Comparison of ENCODE assay signal across 15 mouse cellular contexts in the genomic region with DNA sequence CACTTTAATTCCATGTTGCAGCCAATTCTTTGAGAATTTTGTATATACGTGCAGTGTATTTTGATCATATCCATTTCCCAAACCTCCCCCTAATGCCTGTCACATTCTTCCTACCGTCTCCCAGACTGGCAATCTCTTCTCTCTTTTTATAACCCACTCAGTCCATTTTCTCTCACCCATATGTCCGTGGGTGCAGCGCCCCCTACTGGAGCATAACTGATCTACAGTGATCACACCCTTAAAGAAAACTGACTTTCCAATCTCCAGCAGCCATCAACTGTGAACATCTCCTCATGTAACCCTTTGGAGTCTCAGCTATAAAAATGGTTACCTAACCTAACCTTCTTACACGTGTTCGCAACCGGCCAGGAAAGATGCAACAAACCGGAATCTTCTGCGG.
DNase-seq lines count a peak whose midpoint lies in the region; ATAC-seq and TF ChIP-seq lines count a peak whose summit lies in the region.
"Had no signal": no experiment of that assay in that cellular context is flagged by ENCODE, and none has a peak within 500 bp of the region (broad histone marks: within the 10 kb centered on the region; RNA-seq: fewer than 3 reads in every experiment).

No protein-coding gene starts in this region.

- TF ChIP-seq POLR2A in MEL (IDR thresholded peaks at IDR 0.05; ENCODE audit: control insufficient read depth in 1 of 2, insufficient read depth in 1 of 2, low read depth in 1 of 2, low read length in 2 of 2, poor library complexity in 1 of 2), result no peak
- TF ChIP-seq POLR2A in brain, embryonic 14.5 days (IDR thresholded peaks at IDR 0.05; ENCODE audit: borderline replicate concordance, extremely low read depth, insufficient read depth, insufficient read length, poor library complexity, severe bottlenecking), result no peak

- no peak overlapping the region for H3K27ac ChIP-seq in hindbrain, postnatal 0 days
- no peak overlapping the region for H3K27ac ChIP-seq in hindbrain, embryonic 10.5 days
- no peak overlapping the region for H3K27ac ChIP-seq in liver, postnatal 0 days (ENCODE audit: low read depth)
- H3K27ac ChIP-seq in liver, embryonic 11.5 days (ENCODE audit: low read depth, low read length), result no peak overlapping the region
- no peak overlapping the region for H3K27ac ChIP-seq in MEL (ENCODE audit: control insufficient read depth, low read depth, low read length)
- H3K27ac ChIP-seq: heart, embryonic 15.5 days; hindbrain, embryonic 12.5 days; liver, embryonic 15.5 days; neural tube, embryonic 12.5 days had no signal

- no peaks in the 10 kb centered on the region for H3K9me3 ChIP-seq in hindbrain, postnatal 0 days (ENCODE audit: low read length)
- no peaks in the 10 kb centered on the region for H3K9me3 ChIP-seq in hindbrain, embryonic 10.5 days
- no peaks in the 10 kb centered on the region for H3K9me3 ChIP-seq in liver, postnatal 0 days (ENCODE audit: low read length)
- H3K9me3 ChIP-seq in liver, embryonic 11.5 days (ENCODE audit: control insufficient read depth, low read length), result no peaks in the 10 kb centered on the region
- no peaks in the 10 kb centered on the region for H3K9me3 ChIP-seq in MEL (replicated peaks; ENCODE audit: insufficient read depth, low read length)
- H3K9me3 ChIP-seq: heart, embryonic 15.5 days; hindbrain, embryonic 12.5 days; liver, embryonic 15.5 days; neural tube, embryonic 12.5 days had no signal

- H3K36me3 ChIP-seq in hindbrain, postnatal 0 days (ENCODE audit: insufficient read depth, low read length), result no peaks in the 10 kb centered on the region
- no peaks in the 10 kb centered on the region for H3K36me3 ChIP-seq in hindbrain, embryonic 10.5 days
- no peaks in the 10 kb centered on the region for H3K36me3 ChIP-seq in liver, postnatal 0 days (replicated peaks; ENCODE audit: insufficient read depth, low read length)
- no peaks in the 10 kb centered on the region for H3K36me3 ChIP-seq in liver, embryonic 11.5 days (ENCODE audit: control insufficient read depth, insufficient read depth, low read length)
- 0 out of 4 replicates have a peak, but pooled peaks cover 0 to 2% of the 10 kb centered on the region in 2 experiments for H3K36me3 ChIP-seq in MEL (ENCODE audit: control insufficient read depth in 1 of 2, insufficient read depth in 2 of 2, low read length in 2 of 2)
- H3K36me3 ChIP-seq: heart, embryonic 15.5 days; hindbrain, embryonic 12.5 days; liver, embryonic 15.5 days; neural tube, embryonic 12.5 days had no signal

- H3K79me2 ChIP-seq in MEL (ENCODE audit: control insufficient read depth, insufficient read depth, low read length, poor library complexity), result no peaks in the 10 kb centered on the region

- peak; percentile 3 for TF ChIP-seq RAD21 in MEL (IDR thresholded peaks at IDR 0.05; ENCODE audit: low read depth, low read length)

- no peaks in the 10 kb centered on the region for H3K4me1 ChIP-seq in hindbrain, postnatal 0 days (ENCODE audit: insufficient read depth, low read length)
- no peaks in the 10 kb centered on the region for H3K4me1 ChIP-seq in hindbrain, embryonic 10.5 days (replicated peaks)
- H3K4me1 ChIP-seq in liver, postnatal 0 days (ENCODE audit: insufficient read depth), result no peaks in the 10 kb centered on the region
- 0 out of 2 replicates have a peak, but pooled peaks cover 3% of the 10 kb centered on the region for H3K4me1 ChIP-seq in liver, embryonic 11.5 days (replicated peaks; ENCODE audit: control insufficient read depth, insufficient read depth, low read length)
- H3K4me1 ChIP-seq in MEL (ENCODE audit: control insufficient read depth in 1 of 2, insufficient read depth in 2 of 2, low read length in 2 of 2), result peaks cover 0 to 4% of the 10 kb centered on the region in 2 experiments; a peak in 2 of 4 replicates
- H3K4me1 ChIP-seq: heart, embryonic 15.5 days; hindbrain, embryonic 12.5 days; liver, embryonic 15.5 days; neural tube, embryonic 12.5 days had no signal

- H3K27me3 ChIP-seq in hindbrain, postnatal 0 days (ENCODE audit: insufficient read depth, low read length), result no peaks in the 10 kb centered on the region
- H3K27me3 ChIP-seq in hindbrain, embryonic 10.5 days (ENCODE audit: insufficient read depth, poor library complexity, severe bottlenecking), result no peaks in the 10 kb centered on the region
- no peaks in the 10 kb centered on the region for H3K27me3 ChIP-seq in liver, postnatal 0 days (ENCODE audit: insufficient read depth, low read length)
- no peaks in the 10 kb centered on the region for H3K27me3 ChIP-seq in liver, embryonic 11.5 days (replicated peaks; ENCODE audit: control insufficient read depth, insufficient read depth, low read length)
- H3K27me3 ChIP-seq in MEL (ENCODE audit: control insufficient read depth in 1 of 2, insufficient read depth in 2 of 2, low read length in 2 of 2), result no peaks in the 10 kb centered on the region
- H3K27me3 ChIP-seq: heart, embryonic 15.5 days; hindbrain, embryonic 12.5 days; liver, embryonic 15.5 days; neural tube, embryonic 12.5 days had no signal

- TF ChIP-seq EP300 in liver, postnatal 0 days (IDR thresholded peaks at IDR 0.05; ENCODE audit: low read depth), result no peak
- TF ChIP-seq EP300 in MEL (IDR thresholded peaks at IDR 0.05; ENCODE audit: low read depth in 1 of 2, low read length in 2 of 2), result no peak

- DNase-seq in hindbrain, postnatal 0 days (ENCODE audit: low spot score), result no peak
- DNase-seq in hindbrain, embryonic 10.5 days (ENCODE audit: low spot score), result no peak
- DNase-seq in liver, postnatal 0 days, result no peak
- DNase-seq in liver, embryonic 11.5 days (ENCODE audit: low spot score), result no peak
- DNase-seq in MEL (ENCODE audit: low read depth, low spot score), result no peak
- DNase-seq in brain, embryonic 14.5 days (ENCODE audit: low read depth), result no peak
- DNase-seq in thymus, postnatal 36 days, result no peak
- DNase-seq: adrenal gland, adult 8-10 months; kidney, adult 11 months had no signal

- H3K4me2 ChIP-seq in hindbrain, postnatal 0 days (ENCODE audit: low read depth, low read length), result no peak overlapping the region
- no peak overlapping the region for H3K4me2 ChIP-seq in liver, postnatal 0 days (ENCODE audit: low read depth, low read length)
- H3K4me2 ChIP-seq in liver, embryonic 11.5 days, result no peak overlapping the region
- H3K4me2 ChIP-seq: heart, embryonic 15.5 days; hindbrain, embryonic 12.5 days; liver, embryonic 15.5 days; neural tube, embryonic 12.5 days had no signal

- TF ChIP-seq CTCF in hindbrain, postnatal 0 days (IDR thresholded peaks at IDR 0.05; ENCODE audit: low read depth), result peak; percentile 25; the same call in 1 of the 2 replicates
- TF ChIP-seq CTCF in liver, postnatal 0 days (IDR thresholded peaks at IDR 0.05; ENCODE audit: low read depth), result peak; percentile 54
- TF ChIP-seq CTCF in MEL (IDR thresholded peaks at IDR 0.05 in 2 of 3, conservative IDR thresholded peaks at IDR 0.05 in 1 of 3; ENCODE audit: control insufficient read depth in 1 of 3, insufficient read depth in 1 of 3, low read depth in 2 of 3, low read length in 3 of 3, poor library complexity in 1 of 3, severe bottlenecking in 1 of 3), result peak; percentile 21 to 35 (median 30); a peak in 4 of 6 replicates
- TF ChIP-seq CTCF in brain, embryonic 14.5 days (IDR thresholded peaks at IDR 0.05; ENCODE audit: borderline replicate concordance, extremely low read depth, insufficient read depth, insufficient read length), result peak; percentile 21; the same call in 1 of the 2 replicates

- no peak overlapping the region for H3K4me3 ChIP-seq in hindbrain, postnatal 0 days (ENCODE audit: low read length)
- H3K4me3 ChIP-seq in hindbrain, embryonic 10.5 days, result no peak overlapping the region
- no peak overlapping the region for H3K4me3 ChIP-seq in liver, postnatal 0 days (ENCODE audit: low read depth, low read length)
- no peak overlapping the region for H3K4me3 ChIP-seq in liver, embryonic 11.5 days (ENCODE audit: low read depth, low read length)
- no peak overlapping the region for H3K4me3 ChIP-seq in MEL (ENCODE audit: control insufficient read depth in 1 of 2, insufficient read depth in 1 of 2, low read depth in 2 of 2, low read length in 2 of 2)
- H3K4me3 ChIP-seq: erythroblast, embryonic 14.5 days; heart, embryonic 15.5 days; hindbrain, embryonic 12.5 days; liver, embryonic 15.5 days; neural tube, embryonic 12.5 days had no signal

- H3K9ac ChIP-seq in hindbrain, postnatal 0 days (replicated peaks; ENCODE audit: low read length), result no peak overlapping the region
- H3K9ac ChIP-seq in liver, postnatal 0 days (replicated peaks), result no peak overlapping the region
- H3K9ac ChIP-seq in liver, embryonic 11.5 days (ENCODE audit: low read depth, low read length), result no peak overlapping the region
- H3K9ac ChIP-seq in MEL (ENCODE audit: control insufficient read depth, low read depth, low read length, poor library complexity, severe bottlenecking), result no peak overlapping the region
- H3K9ac ChIP-seq: heart, embryonic 15.5 days; hindbrain, embryonic 12.5 days; liver, embryonic 15.5 days; neural tube, embryonic 12.5 days had no signal

- 88% methylated on average over 9 of the region's 9 CpGs for WGBS in hindbrain, postnatal 0 days
- 84% methylated on average over 9 of the region's 9 CpGs for WGBS in hindbrain, embryonic 10.5 days
- WGBS in liver, postnatal 0 days (ENCODE audit: insufficient replicate concordance), result 84% methylated on average over 9 of the region's 9 CpGs
- 84% methylated on average over 9 of the region's 9 CpGs for WGBS in liver, embryonic 11.5 days

- ATAC-seq in hindbrain, postnatal 0 days, result no peak
- ATAC-seq in liver, postnatal 0 days, result no peak
- no peak for ATAC-seq in liver, embryonic 11.5 days (replicated peaks; ENCODE audit: low FRiP score)
- ATAC-seq: midbrain, embryonic 16.5 days had no signal

TF ChIP-seq in MEL, 35 proteins besides CTCF, POLR2A, EP300 and RAD21:
- TF ChIP-seq MEF2A (IDR thresholded peaks at IDR 0.05; ENCODE audit: extremely low read depth, insufficient replicate concordance, low read depth, low read length, poor library complexity, severe bottlenecking) (no peak), POLR2AphosphoS2 (IDR thresholded peaks at IDR 0.05; ENCODE audit: low read length) (no peak), ZMIZ1 (IDR thresholded peaks at IDR 0.05; ENCODE audit: low read depth, low read length) (no peak), TAL1 (IDR thresholded peaks at IDR 0.05; ENCODE audit: low read length) (no peak), ZC3H11A (IDR thresholded peaks at IDR 0.05; ENCODE audit: low read depth, low read length) (no peak), BHLHE40 (IDR thresholded peaks at IDR 0.05; ENCODE audit: borderline replicate concordance, low read depth, low read length) (no peak), CHD1 (IDR thresholded peaks at IDR 0.05; ENCODE audit: low read depth, low read length) (no peak), RCOR1 (IDR thresholded peaks at IDR 0.05; ENCODE audit: low read depth, low read length) (no peak), ZKSCAN1 (IDR thresholded peaks at IDR 0.05; ENCODE audit: low read depth, low read length) (no peak), NRF1 (IDR thresholded peaks at IDR 0.05; ENCODE audit: insufficient read depth, low read depth, low read length, poor library complexity, severe bottlenecking) (no peak)
